Mouse (Mus musculus) MEL (cell line): ENCODE measurements around the gene Snx10. TPM values are rescaled to one million over a fixed set of nuclear protein-coding genes. Genes with fewer than 3 reads are reported as not detected.
"Not testable (repeated sequence)": the region's sequence is repeated elsewhere in the genome, so short reads cannot be mapped to it uniquely, and the experiment has no call there.

ENCODE experiments used
- DNase-seq: peaks from one replicate; pipeline ENCODE4 v3.0.0; 2011; ENCODE audit warnings: low read depth, low spot score
- H3K27ac ChIP-seq: 2 replicates; pipeline ENCODE4 v1.5.1; 2012; ENCODE audit warnings: low read depth, mild to moderate bottlenecking, control low read depth, low read length, moderate library complexity; ENCODE audit not compliant: control insufficient read depth
- H3K27me3 ChIP-seq, 2 experiments: fragments of 150-350 bp in 1 of 2; sonication (generic) in 1 of 2; 2 replicates each; pipeline ENCODE4 v1.6.1; 2012; ENCODE audit warnings: low read length in 2 of 2, mild to moderate bottlenecking in 2 of 2, improper control_type of control experiment in 1 of 2, moderate library complexity in 1 of 2; ENCODE audit not compliant: insufficient read depth in 2 of 2, control insufficient read depth in 1 of 2
- H3K36me3 ChIP-seq, 2 experiments: 2 replicates each; pipeline ENCODE4 v1.6.1; 2012 to 2014; ENCODE audit warnings: low read length in 2 of 2, improper control_type of control experiment in 1 of 2, inconsistent platforms in 1 of 2, mild to moderate bottlenecking in 1 of 2; ENCODE audit not compliant: insufficient read depth in 2 of 2, control insufficient read depth in 1 of 2
- H3K4me1 ChIP-seq, 2 experiments: fragments of 150-350 bp in 1 of 2; sonication (generic) in 1 of 2; 2 replicates each; pipeline ENCODE4 v1.6.1; 2012; ENCODE audit warnings: low read length in 2 of 2, improper control_type of control experiment in 1 of 2, mild to moderate bottlenecking in 1 of 2; ENCODE audit not compliant: insufficient read depth in 2 of 2, control insufficient read depth in 1 of 2
- H3K4me3 ChIP-seq, 2 experiments: fragments of 150-350 bp in 1 of 2; sonication (generic) in 1 of 2; 2 replicates each; pipeline ENCODE4 v1.5.1; 2012; ENCODE audit warnings: low read depth in 2 of 2, low read length in 2 of 2, mild to moderate bottlenecking in 2 of 2, moderate library complexity in 2 of 2, control low read depth in 1 of 2, improper control_type of control experiment in 1 of 2; ENCODE audit not compliant: control insufficient read depth in 1 of 2, insufficient read depth in 1 of 2
- H3K79me2 ChIP-seq: 2 replicates; pipeline ENCODE4 v1.6.1; 2012; ENCODE audit warnings: mild to moderate bottlenecking, low read length, moderate library complexity; ENCODE audit not compliant: control insufficient read depth, poor library complexity, insufficient read depth
- H3K9ac ChIP-seq: 2 replicates; pipeline ENCODE4 v1.6.1; 2012; ENCODE audit warnings: low read depth, mild to moderate bottlenecking, control low read depth, low read length, moderate library complexity; ENCODE audit not compliant: control insufficient read depth, poor library complexity, severe bottlenecking
- H3K9me3 ChIP-seq: fragments of 150-350 bp; sonication (generic); replicated peaks from 2 replicates; pipeline ENCODE4 v1.6.1; 2012; ENCODE audit warnings: mild to moderate bottlenecking, low read length, improper control_type of control experiment, moderate library complexity; ENCODE audit not compliant: insufficient read depth
- CHD1 ChIP-seq: IDR thresholded peaks from 2 replicates; pipeline ENCODE4 v1.6.1; 2012; ENCODE audit warnings: low read depth, mild to moderate bottlenecking, inconsistent platforms, low read length, improper control_type of control experiment
- CHD2 ChIP-seq: IDR thresholded peaks from 2 replicates; pipeline ENCODE4 v1.6.1; 2011; ENCODE audit warnings: low read length, improper control_type of control experiment
- CTCF ChIP-seq, 3 experiments: IDR thresholded peaks in 2 of 3; conservative IDR thresholded peaks in 1 of 3; 2 replicates each; pipeline ENCODE4 v1.5.1; 2011 to 2012; ENCODE audit warnings: low read length in 3 of 3, low read depth in 2 of 3, mild to moderate bottlenecking in 2 of 3, improper control_type of control experiment in 1 of 3, inconsistent platforms in 1 of 3, mixed read lengths in 1 of 3, moderate library complexity in 1 of 3; ENCODE audit not compliant: control insufficient read depth in 1 of 3, insufficient read depth in 1 of 3, poor library complexity in 1 of 3, severe bottlenecking in 1 of 3
- ELF1 ChIP-seq: IDR thresholded peaks from 2 replicates; pipeline ENCODE4 v1.6.1; 2014; ENCODE audit warnings: low read depth, mild to moderate bottlenecking, inconsistent platforms, low read length, improper control_type of control experiment, moderate library complexity
- GABPA ChIP-seq: IDR thresholded peaks from 2 replicates; pipeline ENCODE4 v1.6.1; 2012; ENCODE audit warnings: low read depth, mild to moderate bottlenecking, inconsistent platforms, low read length, improper control_type of control experiment, moderate library complexity
- GATA1 ChIP-seq: IDR thresholded peaks from 2 replicates; pipeline ENCODE4 v1.6.1; 2011; ENCODE audit warnings: low read depth, low read length, improper control_type of control experiment
- JUND ChIP-seq: IDR thresholded peaks from 2 replicates; pipeline ENCODE4 v1.6.1; 2011; ENCODE audit warnings: low read depth, mild to moderate bottlenecking, improper control_type of control experiment, low read length
- MAFK ChIP-seq: IDR thresholded peaks from 2 replicates; pipeline ENCODE4 v1.6.1; 2011; ENCODE audit warnings: low read depth, mild to moderate bottlenecking, low read length, improper control_type of control experiment, borderline replicate concordance
- MAX ChIP-seq: IDR thresholded peaks from 2 replicates; pipeline ENCODE4 v1.6.1; 2011; ENCODE audit warnings: low read length, improper control_type of control experiment
- MAZ ChIP-seq: IDR thresholded peaks from 2 replicates; pipeline ENCODE4 v1.6.1; 2012; ENCODE audit warnings: low read depth, mild to moderate bottlenecking, inconsistent platforms, low read length, improper control_type of control experiment
- MXI1 ChIP-seq: IDR thresholded peaks from 2 replicates; pipeline ENCODE4 v1.6.1; 2011; ENCODE audit warnings: mild to moderate bottlenecking, low read depth, low read length, improper control_type of control experiment
- MYB ChIP-seq: IDR thresholded peaks from 2 replicates; pipeline ENCODE4 v1.6.1; 2011; ENCODE audit warnings: mild to moderate bottlenecking, low read depth, low read length, improper control_type of control experiment
- MYC ChIP-seq: IDR thresholded peaks from 2 replicates; pipeline ENCODE4 v1.6.1; 2011; ENCODE audit warnings: low read depth, mild to moderate bottlenecking, low read length, improper control_type of control experiment, moderate library complexity
- NELFE ChIP-seq: IDR thresholded peaks from 2 replicates; pipeline ENCODE4 v1.6.1; 2011; ENCODE audit warnings: low read depth, low read length, improper control_type of control experiment
- POLR2A ChIP-seq, 2 experiments: IDR thresholded peaks; 2 replicates each; pipeline ENCODE4 v1.6.1; 2011 to 2012; ENCODE audit warnings: low read length in 2 of 2, mild to moderate bottlenecking in 2 of 2, control low read depth in 1 of 2, improper control_type of control experiment in 1 of 2, low read depth in 1 of 2, moderate library complexity in 1 of 2; ENCODE audit not compliant: control insufficient read depth in 1 of 2, insufficient read depth in 1 of 2, poor library complexity in 1 of 2
- POLR2AphosphoS2 ChIP-seq: IDR thresholded peaks from 2 replicates; pipeline ENCODE4 v1.6.1; 2011; ENCODE audit warnings: low read length, improper control_type of control experiment
- RAD21 ChIP-seq: IDR thresholded peaks from 2 replicates; pipeline ENCODE4 v1.6.1; 2011; ENCODE audit warnings: mild to moderate bottlenecking, low read depth, low read length, improper control_type of control experiment
- RCOR1 ChIP-seq: IDR thresholded peaks from 2 replicates; pipeline ENCODE4 v1.6.1; 2012; ENCODE audit warnings: low read depth, mild to moderate bottlenecking, inconsistent platforms, low read length, improper control_type of control experiment
- SIN3A ChIP-seq: IDR thresholded peaks from 2 replicates; pipeline ENCODE4 v1.6.1; 2012; ENCODE audit warnings: low read length, improper control_type of control experiment, inconsistent platforms
- SMC3 ChIP-seq: IDR thresholded peaks from 2 replicates; pipeline ENCODE4 v1.6.1; 2011; ENCODE audit warnings: low read depth, low read length, improper control_type of control experiment
- TAL1 ChIP-seq: IDR thresholded peaks from 2 replicates; pipeline ENCODE4 v1.6.1; 2012; ENCODE audit warnings: mild to moderate bottlenecking, inconsistent platforms, low read length, moderate library complexity, mixed read lengths
- USF1 ChIP-seq: IDR thresholded peaks from 2 replicates; pipeline ENCODE4 v1.6.1; 2014; ENCODE audit warnings: low read depth, mild to moderate bottlenecking, inconsistent platforms, low read length, improper control_type of control experiment, moderate library complexity
- USF2 ChIP-seq, 2 experiments: IDR thresholded peaks; 2 replicates each; pipeline ENCODE4 v1.6.1; 2011 to 2012; ENCODE audit warnings: improper control_type of control experiment in 2 of 2, low read length in 2 of 2, borderline replicate concordance in 1 of 2, inconsistent platforms in 1 of 2, low read depth in 1 of 2, mild to moderate bottlenecking in 1 of 2; ENCODE audit not compliant: insufficient read depth in 1 of 2
- ZC3H11A ChIP-seq: IDR thresholded peaks from 2 replicates; pipeline ENCODE4 v1.6.1; 2012; ENCODE audit warnings: low read depth, mild to moderate bottlenecking, inconsistent platforms, low read length, improper control_type of control experiment
- ZKSCAN1 ChIP-seq: IDR thresholded peaks from 2 replicates; pipeline ENCODE4 v1.6.1; 2012; ENCODE audit warnings: low read depth, mild to moderate bottlenecking, inconsistent platforms, low read length, improper control_type of control experiment, moderate library complexity
- ZMIZ1 ChIP-seq: IDR thresholded peaks from 2 replicates; pipeline ENCODE4 v1.6.1; 2012; ENCODE audit warnings: low read depth, mild to moderate bottlenecking, inconsistent platforms, low read length, improper control_type of control experiment, moderate library complexity
- ZNF384 ChIP-seq: IDR thresholded peaks from 2 replicates; pipeline ENCODE4 v1.6.1; 2012; ENCODE audit warnings: low read depth, mild to moderate bottlenecking, inconsistent platforms, low read length, improper control_type of control experiment
- polyA plus RNA-seq, 2 experiments: library from polyadenylated mRNA; stranded (reverse) in 1 of 2; unstranded in 1 of 2; fragments of >175 nt in 1 of 2; fragments of >200 nt in 1 of 2; gene quantifications; 2 replicates each; pipeline versions ENCODE4 v1.2.1 to v1.2.4; 2012; ENCODE audit warnings: low replicate concordance in 2 of 2, low read depth in 1 of 2; ENCODE audit not compliant: insufficient read length in 2 of 2, insufficient read depth in 1 of 2, missing spikeins in 1 of 2
- total RNA-seq: library from RNA; depleted of rRNA; stranded (reverse); fragments of 300-350 nt; gene quantifications from 2 replicates; pipeline ENCODE4 v1.2.3, GENCODE M21; 2012

Gene Snx10
- total and polyA plus RNA-seq, 3 experiments: 3.9 to 7.0 TPM; not detected in 1

GRCm38 (mm10) chr6:51483861-51484260, 39.8 kb upstream of the Snx10 start:
- no peak for DNase-seq
- H3K27ac ChIP-seq: no peak overlapping the region
- H3K27me3 ChIP-seq: no peaks in the 10 kb centered on the region
- H3K36me3 ChIP-seq: peaks cover 26 to 42% of the 10 kb centered on the region in 2 experiments
- TF ChIP-seq POLR2A (IDR thresholded peaks at IDR 0.05; ENCODE audit: control insufficient read depth in 1 of 2, insufficient read depth in 1 of 2, low read depth in 1 of 2, low read length in 2 of 2, poor library complexity in 1 of 2): peak in 1 of 2 experiments; percentile 23; a peak in 1 of 4 replicates
- no peak for TF ChIP-seq MAFK
- TF ChIP-seq, all 39 proteins: peak for 1
- Histone ChIP-seq H3K79me2 (no peaks in the 10 kb centered on the region; the same call in 1 of the 2 replicates), H3K4me3 (no peak overlapping the region), H3K9ac (no peak overlapping the region), H3K4me1 (peaks cover 12 to 18% of the 10 kb centered on the region in 2 experiments), H3K9me3 (no peaks in the 10 kb centered on the region)

DNA sequence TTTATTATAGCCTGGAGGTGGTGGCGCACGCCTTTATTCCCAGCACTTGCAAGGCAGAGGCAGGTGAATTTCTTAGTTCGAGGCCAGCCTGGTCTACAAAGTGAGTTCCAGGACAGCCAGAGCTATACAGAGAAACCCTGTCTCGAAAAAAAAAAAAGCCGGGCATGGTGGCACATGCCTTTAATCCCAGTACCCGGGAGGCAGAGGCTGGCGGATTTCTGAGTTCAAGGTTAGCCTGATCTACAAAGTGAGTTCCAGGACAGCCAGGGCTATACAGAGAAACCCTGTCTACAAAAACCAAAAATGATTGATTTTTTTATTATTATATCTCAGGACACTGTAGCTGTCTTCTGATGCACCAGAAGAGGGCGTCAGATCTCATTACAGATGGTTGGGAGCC, 39.1 kb upstream of the Snx10 start:
- H3K4me3 ChIP-seq, H3K9me3 ChIP-seq, H3K27me3 ChIP-seq, H3K9ac ChIP-seq, H3K27ac ChIP-seq, H3K79me2 ChIP-seq, DNase-seq: not testable (repeated sequence)
- Histone ChIP-seq H3K4me1 (peaks cover 12 to 15% of the 10 kb centered on the region in 2 experiments), H3K36me3 (peaks cover 25 to 37% of the 10 kb centered on the region in 2 experiments)

- H3K27me3 ChIP-seq: no peaks in the 10 kb centered on the region
- H3K4me1 ChIP-seq: peaks cover 12 to 15% of the 10 kb centered on the region in 2 experiments
- H3K79me2 ChIP-seq: no peaks in the 10 kb centered on the region
- peak overlapping the region; percentile 52 for H3K9ac ChIP-seq
- DNase-seq: peak; percentile 81
- H3K4me3 ChIP-seq: no peak overlapping the region
- peak overlapping the region; percentile 95 for H3K27ac ChIP-seq
- peaks cover 16 to 31% of the 10 kb centered on the region in 2 experiments for H3K36me3 ChIP-seq
- H3K9me3 ChIP-seq: no peaks in the 10 kb centered on the region
- TF ChIP-seq CTCF (IDR thresholded peaks at IDR 0.05 in 2 of 3, conservative IDR thresholded peaks at IDR 0.05 in 1 of 3; ENCODE audit: control insufficient read depth in 1 of 3, insufficient read depth in 1 of 3, low read depth in 2 of 3, low read length in 3 of 3, poor library complexity in 1 of 3, severe bottlenecking in 1 of 3) (no peak), MXI1 (no peak), POLR2A (IDR thresholded peaks at IDR 0.05; ENCODE audit: control insufficient read depth in 1 of 2, insufficient read depth in 1 of 2, low read depth in 1 of 2, low read length in 2 of 2, poor library complexity in 1 of 2) (no peak), SIN3A (no peak; the same call in 1 of the 2 replicates), GABPA (no peak), JUND (peak; percentile 75; the same call in 1 of the 2 replicates), ZC3H11A (no peak), RCOR1 (peak; percentile 62; the same call in 1 of the 2 replicates), SMC3 (no peak), TAL1 (peak; percentile 93), GATA1 (peak; percentile 95), ZNF384 (no peak), ZMIZ1 (no peak), USF1 (no peak), CHD1 (no peak), USF2 (IDR thresholded peaks at IDR 0.05; ENCODE audit: borderline replicate concordance in 1 of 2, insufficient read depth in 1 of 2, low read depth in 1 of 2, low read length in 2 of 2) (no peak), MYB (peak; percentile 78), RAD21 (no peak), MAZ (no peak), MYC (peak; percentile 82), POLR2AphosphoS2 (0 out of 2 replicates have a peak, but pooled peaks have one; percentile 22), NELFE (no peak), ZKSCAN1 (no peak), MAX (peak; percentile 59; the same call in 1 of the 2 replicates), ELF1 (no peak), CHD2 (no peak), MAFK (no peak)
Observed at GRCm38 (mm10) chr6:51485646-51486045, 38.1 kb upstream of the Snx10 start.
